In the genomic region with DNA sequence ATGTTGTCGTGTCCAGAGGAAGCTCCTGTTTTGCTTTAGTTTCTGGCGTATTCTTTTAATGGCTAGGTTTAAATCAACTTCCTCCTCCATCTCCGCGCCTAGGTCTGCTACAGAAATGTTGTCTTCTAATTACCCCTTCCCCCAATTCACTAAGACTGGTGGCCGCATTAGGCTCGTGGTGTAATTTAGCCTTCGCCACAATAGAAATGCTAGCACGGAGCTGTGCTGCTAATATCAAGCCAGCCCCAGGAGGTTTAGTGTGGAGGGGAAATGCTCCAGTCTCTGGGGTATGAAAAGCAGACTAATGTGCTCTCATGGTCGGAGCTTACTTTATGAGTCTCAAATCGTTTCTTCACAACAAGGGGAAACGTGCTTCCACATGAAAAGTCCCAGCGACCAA, we compare ENCODE assay signal across 8 mouse cellular contexts. TPM values are rescaled to one million over a fixed set of nuclear protein-coding genes. Genes with fewer than 3 reads are reported as not detected.
DNase-seq lines count a peak whose midpoint lies in the region; ATAC-seq lines count a peak whose summit lies in the region.

No protein-coding gene starts in this region.

- H3K27me3 ChIP-seq in kidney, embryonic 16.5 days (ENCODE audit: insufficient read depth, low read length): no peaks in the 10 kb centered on the region
- 0 out of 2 replicates have a peak, but pooled peaks cover 4% of the 10 kb centered on the region for H3K27me3 ChIP-seq in embryonic facial prominence, embryonic 13.5 days
- H3K27me3 ChIP-seq in intestine, embryonic 14.5 days (replicated peaks; ENCODE audit: control insufficient read depth, insufficient read depth, low read length): no peaks in the 10 kb centered on the region

- WGBS in kidney, embryonic 16.5 days: 2% methylated on average over 12 of the region's 12 CpGs
- WGBS in embryonic facial prominence, embryonic 13.5 days: 4% methylated on average over 12 of the region's 12 CpGs
- 5% methylated on average over 12 of the region's 12 CpGs for WGBS in intestine, embryonic 14.5 days

- ATAC-seq in kidney, embryonic 16.5 days (ENCODE audit: low FRiP score, low TSS enrichment): no peak
- ATAC-seq in embryonic facial prominence, embryonic 13.5 days (ENCODE audit: insufficient number of reproducible peaks, insufficient read depth, low FRiP score, low TSS enrichment, low read depth): no peak
- ATAC-seq in intestine, embryonic 14.5 days (replicated peaks; ENCODE audit: low FRiP score, low TSS enrichment, low read depth): no peak

- H3K9ac ChIP-seq in kidney, embryonic 16.5 days (replicated peaks; ENCODE audit: low read length): peak overlapping the region; percentile 70
- peak overlapping the region; percentile 76 for H3K9ac ChIP-seq in embryonic facial prominence, embryonic 13.5 days
- H3K9ac ChIP-seq in intestine, embryonic 14.5 days (ENCODE audit: low read length): peak overlapping the region; percentile 65

- peaks cover 30% of the 10 kb centered on the region for H3K4me1 ChIP-seq in kidney, embryonic 16.5 days (ENCODE audit: insufficient read depth, low read length)
- peaks cover 25% of the 10 kb centered on the region for H3K4me1 ChIP-seq in embryonic facial prominence, embryonic 13.5 days
- H3K4me1 ChIP-seq in intestine, embryonic 14.5 days (replicated peaks; ENCODE audit: control insufficient read depth, insufficient read depth, low read length): peaks cover 17% of the 10 kb centered on the region

- peak overlapping the region; percentile 31; the same call in 1 of the 2 replicates for H3K27ac ChIP-seq in kidney, embryonic 16.5 days (ENCODE audit: low read length)
- 0 out of 2 replicates have a peak overlapping the region, but pooled peaks have one; percentile 4 for H3K27ac ChIP-seq in embryonic facial prominence, embryonic 13.5 days
- 0 out of 2 replicates have a peak overlapping the region, but pooled peaks have one; percentile 34 for H3K27ac ChIP-seq in intestine, embryonic 14.5 days (ENCODE audit: low read depth)

- H3K4me2 ChIP-seq in kidney, embryonic 16.5 days (replicated peaks; ENCODE audit: low read depth, low read length): peak overlapping the region; percentile 82
- peak overlapping the region; percentile 82 for H3K4me2 ChIP-seq in embryonic facial prominence, embryonic 13.5 days
- peak overlapping the region; percentile 94 for H3K4me2 ChIP-seq in intestine, embryonic 14.5 days (ENCODE audit: low read length)

- peak overlapping the region; percentile 70 for H3K4me3 ChIP-seq in kidney, embryonic 16.5 days (ENCODE audit: low read length)
- peak overlapping the region; percentile 74 for H3K4me3 ChIP-seq in embryonic facial prominence, embryonic 13.5 days
- peak overlapping the region; percentile 74 for H3K4me3 ChIP-seq in intestine, embryonic 14.5 days (ENCODE audit: low read depth, low read length)

- DNase-seq in kidney, postnatal 10 days: no peak
- no peak for DNase-seq in intestine, embryonic 14.5 days (ENCODE audit: low spot score)
- peak; percentile 44 for DNase-seq in naive thymus-derived CD4-positive, alpha-beta T cell, adult 2 months (ENCODE audit: low read depth)
- no peak for DNase-seq in gastrocnemius, postnatal 25 days
- DNase-seq in testis, postnatal 10 days (ENCODE audit: low spot score): no peak
- DNase-seq in spleen, adult 12 weeks (ENCODE audit: low spot score): no peak

- H3K9me3 ChIP-seq in kidney, embryonic 16.5 days (ENCODE audit: low read length): no peaks in the 10 kb centered on the region
- H3K9me3 ChIP-seq in embryonic facial prominence, embryonic 13.5 days: no peaks in the 10 kb centered on the region
- no peaks in the 10 kb centered on the region for H3K9me3 ChIP-seq in intestine, embryonic 14.5 days (ENCODE audit: control insufficient read depth, low read length)

- H3K36me3 ChIP-seq in kidney, embryonic 16.5 days (ENCODE audit: insufficient read depth, low read length): no peaks in the 10 kb centered on the region
- no peaks in the 10 kb centered on the region for H3K36me3 ChIP-seq in embryonic facial prominence, embryonic 13.5 days
- H3K36me3 ChIP-seq in intestine, embryonic 14.5 days (ENCODE audit: control insufficient read depth, insufficient read depth, low read length): no peaks in the 10 kb centered on the region

RNA-seq across cellular contexts. Expression of a gene that starts 0.9 kb away (rescaled TPM):
- 19.4 and 21.4 TPM in 2 replicates for polyA plus RNA-seq in kidney, embryonic 16.5 days (2015; fragmentation: Nextera tagmentation; extraction: Ambion mirVana)
- polyA plus RNA-seq in embryonic facial prominence, embryonic 13.5 days (2015; fragmentation: Nextera tagmentation; extraction: Ambion mirVana): 17.8 and 27.5 TPM in 2 replicates
- polyA plus RNA-seq in intestine, embryonic 14.5 days (2014; fragmentation: Nextera tagmentation; extraction: Ambion mirVana): 22.4 and 27.1 TPM in 2 replicates
- 10 to 100 TPM; 18.4 to 23.1 TPM for total RNA-seq in gastrocnemius, postnatal 25 days (2021)

RNA-seq across cellular contexts. Expression of a gene that starts 37.0 kb away (rescaled TPM):
- polyA plus RNA-seq in kidney, embryonic 16.5 days (2015; fragmentation: Nextera tagmentation; extraction: Ambion mirVana): 3.5 and 4.3 TPM in 2 replicates
- 0.87 and 1.5 TPM in 2 replicates for polyA plus RNA-seq in embryonic facial prominence, embryonic 13.5 days (2015; fragmentation: Nextera tagmentation; extraction: Ambion mirVana)
- polyA plus RNA-seq in intestine, embryonic 14.5 days (2014; fragmentation: Nextera tagmentation; extraction: Ambion mirVana): 0.65 and 1.2 TPM in 2 replicates
- not detected for total RNA-seq in gastrocnemius, postnatal 25 days (2021)

RNA-seq across cellular contexts. Expression of a gene that starts 45.5 kb away (rescaled TPM):
- 4.8 and 6.6 TPM in 2 replicates for polyA plus RNA-seq in kidney, embryonic 16.5 days (2015; fragmentation: Nextera tagmentation; extraction: Ambion mirVana)
- polyA plus RNA-seq in embryonic facial prominence, embryonic 13.5 days (2015; fragmentation: Nextera tagmentation; extraction: Ambion mirVana): 6.6 and 7.4 TPM in 2 replicates
- 3.2 and 3.3 TPM in 2 replicates for polyA plus RNA-seq in intestine, embryonic 14.5 days (2014; fragmentation: Nextera tagmentation; extraction: Ambion mirVana)
- 1 to 10 TPM; 2.9 TPM for total RNA-seq in gastrocnemius, postnatal 25 days (2021)
